Mouse (Mus musculus): ENCODE results near the gene Dvl2. TPM values are rescaled to one million over a fixed set of nuclear protein-coding genes. Genes with fewer than 3 reads are reported as not detected.

Dvl2 gene
- total RNA-seq, 1 experiment from 2014 or later = 22.3 TPM

Small RNAs within 50 kb of the gene (microRNA-seq; reads per million reads assigned to microRNA genes)
- gene Gm44349 (0 to 0.36 reads per million in 2 experiments), gene Mir324 (2,538 to 2,683 reads per million in 2 experiments)

Other genes with a start within 250 kb of the Dvl2 start
- gene Polr2a, start 242.0 kb upstream of the Dvl2 start, total RNA-seq (2021) = 98.5 and 101 TPM in 2 replicates
- not detected in 2 replicates for gene Slc35g3, start 238.6 kb upstream of the Dvl2 start, total RNA-seq (2021)
- gene Zbtb4, start 234.7 kb upstream of the Dvl2 start, total RNA-seq (2021) = 39.5 and 65.8 TPM in 2 replicates
- 1.8 and 2.4 TPM in 2 replicates for gene Chrnb1, start 204.7 kb upstream of the Dvl2 start, total RNA-seq (2021)
- gene Fgf11, start 198.7 kb upstream of the Dvl2 start, total RNA-seq (2021) = 3.6 and 3.9 TPM in 2 replicates
- not detected in 2 replicates for gene Tmem102, start 195.0 kb upstream of the Dvl2 start, total RNA-seq (2021)
- gene Gm39566, start 185.3 kb upstream of the Dvl2 start, total RNA-seq (2021) = not detected in 2 replicates
- not detected in 2 replicates for gene Spem2, start 182.1 kb upstream of the Dvl2 start, total RNA-seq (2021)
- not detected in 2 replicates for gene Spem1, start 178.4 kb upstream of the Dvl2 start, total RNA-seq (2021)
- gene Nlgn2, start 162.8 kb upstream of the Dvl2 start, total RNA-seq (2021) = 18.6 and 19.7 TPM in 2 replicates
- gene Tmem256, start 162.1 kb upstream of the Dvl2 start, total RNA-seq (2021) = 149 and 152 TPM in 2 replicates
- 43.8 and 52.9 TPM in 2 replicates for gene Plscr3, start 154.2 kb upstream of the Dvl2 start, total RNA-seq (2021)
- not detected in 2 replicates for gene Tnk1, start 141.9 kb upstream of the Dvl2 start, total RNA-seq (2021)
- gene Tmem95, start 122.6 kb upstream of the Dvl2 start, total RNA-seq (2021) = not detected in 2 replicates
- 4.4 and 4.9 TPM in 2 replicates for gene Kctd11, start 119.2 kb upstream of the Dvl2 start, total RNA-seq (2021)
- gene Acap1, start 105.1 kb upstream of the Dvl2 start, total RNA-seq (2021) = 0.30 TPM in 1 of 2 replicates, not detected in the other
- gene 2810408A11Rik, start 99.6 kb upstream of the Dvl2 start, total RNA-seq (2021) = 1.2 and 2.6 TPM in 2 replicates
- gene Neurl4, start 99.5 kb upstream of the Dvl2 start, total RNA-seq (2021) = 52.4 and 55.5 TPM in 2 replicates
- gene Gps2, start 86.7 kb upstream of the Dvl2 start, total RNA-seq (2021) = 62.5 and 70.2 TPM in 2 replicates
- 542 and 558 TPM in 2 replicates for gene Eif5a, start 78.6 kb upstream of the Dvl2 start, total RNA-seq (2021)
- gene Ybx2, start 64.8 kb upstream of the Dvl2 start, total RNA-seq (2021) = 14.1 and 14.8 TPM in 2 replicates
- 42.6 and 48.6 TPM in 2 replicates for gene Slc2a4, start 52.4 kb upstream of the Dvl2 start, total RNA-seq (2021)
- gene Cldn7, start 35.8 kb upstream of the Dvl2 start, total RNA-seq (2021) = 0.52 TPM in 1 of 2 replicates, not detected in the other
- gene Ctdnep1, start 19.4 kb upstream of the Dvl2 start, total RNA-seq (2021) = 123 and 141 TPM in 2 replicates
- gene Elp5, start 18.1 kb upstream of the Dvl2 start, total RNA-seq (2021) = 71.1 and 76.1 TPM in 2 replicates
- 406 and 407 TPM in 2 replicates for gene Gabarap, start 9.5 kb upstream of the Dvl2 start, total RNA-seq (2021)
- gene Phf23, start 4.8 kb upstream of the Dvl2 start, total RNA-seq (2021) = 55.7 and 64.6 TPM in 2 replicates
- gene Acadvl, start 14.8 kb downstream of the Dvl2 start, total RNA-seq (2021) = 391 and 422 TPM in 2 replicates
- 30.7 and 31.0 TPM in 2 replicates for gene Dlg4, start 16.3 kb downstream of the Dvl2 start, total RNA-seq (2021)
- gene Asgr1, start 53.5 kb downstream of the Dvl2 start, total RNA-seq (2021) = 0.91 and 3.4 TPM in 2 replicates
- 2.9 and 4.1 TPM in 2 replicates for gene Asgr2, start 92.0 kb downstream of the Dvl2 start, total RNA-seq (2021)
- 2.2 and 2.6 TPM in 2 replicates for gene Mgl2, start 129.7 kb downstream of the Dvl2 start, total RNA-seq (2021)
- 0.81 and 2.0 TPM in 2 replicates for gene Clec10a, start 155.6 kb downstream of the Dvl2 start, total RNA-seq (2021)
- 2.4 TPM in 1 of 2 replicates, not detected in the other for gene Slc16a11, start 212.2 kb downstream of the Dvl2 start, total RNA-seq (2021)
- gene Slc16a13, start 220.5 kb downstream of the Dvl2 start, total RNA-seq (2021) = 3.7 and 4.9 TPM in 2 replicates
- 12.2 and 20.5 TPM in 2 replicates for gene Bcl6b, start 229.2 kb downstream of the Dvl2 start, total RNA-seq (2021)
- gene 0610010K14Rik, start 237.3 kb downstream of the Dvl2 start, total RNA-seq (2021) = 45.8 and 59.1 TPM in 2 replicates
- gene Gm21988, start 239.2 kb downstream of the Dvl2 start, total RNA-seq (2021) = 7.1 and 7.2 TPM in 2 replicates
- 271 and 305 TPM in 2 replicates for gene Rnasek, start 239.2 kb downstream of the Dvl2 start, total RNA-seq (2021)

Data from adrenal gland, postnatal 25 days (tissue).